In genomic region chr3:52296224-52296760, GRCm38 (mm10) we compare ENCODE assay signal across 31 mouse cellular contexts. TPM values are rescaled to one million over a fixed set of nuclear protein-coding genes. Genes with fewer than 3 reads are reported as not detected.
DNase-seq lines count a peak whose midpoint lies in the region; ATAC-seq lines count a peak whose summit lies in the region.
"Had no signal": no experiment of that assay in that cellular context is flagged by ENCODE, and none has a peak within 500 bp of the region (broad histone marks: within the 10 kb centered on the region; RNA-seq: fewer than 3 reads in every experiment).

No protein-coding gene starts in this region.

- H3K4me1 ChIP-seq in heart, embryonic 10.5 days, result peaks cover 42% of the 10 kb centered on the region
- peaks cover 76% of the 10 kb centered on the region for H3K4me1 ChIP-seq in limb, embryonic 10.5 days
- H3K4me1 ChIP-seq in liver, embryonic 11.5 days (replicated peaks; ENCODE audit: control insufficient read depth, insufficient read depth, low read length), result peaks cover 47% of the 10 kb centered on the region
- H3K4me1 ChIP-seq: forebrain, embryonic 15.5 days had no signal

- H3K4me2 ChIP-seq in liver, embryonic 11.5 days, result no peak overlapping the region
- H3K4me2 ChIP-seq: embryonic facial prominence, embryonic 13.5 days; forebrain, embryonic 12.5 days; forebrain, embryonic 15.5 days; heart, embryonic 12.5 days; heart, embryonic 15.5 days; hindbrain, embryonic 13.5 days had no signal

- H3K27ac ChIP-seq in heart, embryonic 10.5 days, result no peak overlapping the region
- H3K27ac ChIP-seq in limb, embryonic 10.5 days, result peak overlapping the region; percentile 75; the same call in 1 of the 2 replicates
- H3K27ac ChIP-seq in liver, embryonic 11.5 days (ENCODE audit: low read depth, low read length), result no peak overlapping the region
- H3K27ac ChIP-seq: embryonic facial prominence, embryonic 13.5 days; forebrain, embryonic 12.5 days; forebrain, embryonic 15.5 days; heart, adult 2 months; heart, embryonic 15.5 days; hindbrain, embryonic 10.5 days; hindbrain, embryonic 13.5 days; hindbrain, postnatal 0 days had no signal

- no peak overlapping the region for H3K4me3 ChIP-seq in heart, embryonic 10.5 days
- H3K4me3 ChIP-seq in limb, embryonic 10.5 days, result no peak overlapping the region
- no peak overlapping the region for H3K4me3 ChIP-seq in liver, embryonic 11.5 days (ENCODE audit: low read depth, low read length)
- H3K4me3 ChIP-seq: embryonic facial prominence, embryonic 13.5 days; erythroblast, embryonic 14.5 days; forebrain, embryonic 12.5 days; forebrain, embryonic 15.5 days; heart, adult 2 months; heart, embryonic 12.5 days; heart, embryonic 15.5 days; hindbrain, embryonic 10.5 days; hindbrain, embryonic 13.5 days had no signal

- H3K27me3 ChIP-seq in heart, embryonic 10.5 days (ENCODE audit: insufficient read depth, poor library complexity, severe bottlenecking), result no peaks in the 10 kb centered on the region
- no peaks in the 10 kb centered on the region for H3K27me3 ChIP-seq in limb, embryonic 10.5 days (ENCODE audit: low read depth, poor library complexity, severe bottlenecking)
- H3K27me3 ChIP-seq in liver, embryonic 11.5 days (replicated peaks; ENCODE audit: control insufficient read depth, insufficient read depth, low read length), result no peaks in the 10 kb centered on the region
- H3K27me3 ChIP-seq: embryonic facial prominence, embryonic 13.5 days; forebrain, embryonic 12.5 days; forebrain, embryonic 15.5 days; heart, embryonic 12.5 days; heart, embryonic 15.5 days; hindbrain, embryonic 13.5 days; Patski had no signal

- peak; percentile 81 for DNase-seq in heart, adult 11 months
- no peak for DNase-seq in heart, embryonic 10.5 days (ENCODE audit: low spot score)
- DNase-seq in 3T3-L1 (ENCODE audit: low read depth, low spot score), result peak; percentile 9
- DNase-seq in Muller cell, postnatal 12 days (ENCODE audit: inconsistent ontology term), result peak; percentile 63
- no peak for DNase-seq in limb, embryonic 10.5 days (ENCODE audit: low spot score)
- no peak for DNase-seq in left cerebral cortex, postnatal 14 days (ENCODE audit: low spot score in 2 of 2)
- no peak for DNase-seq in cerebellum, adult 9-11 months
- no peak for DNase-seq in liver, embryonic 11.5 days (ENCODE audit: low spot score)
- DNase-seq: adrenal gland, adult 2 months; adrenal gland, postnatal 14 days; cerebellum, adult 11-12 months; cerebellum, adult 8-10 months; cerebellum, postnatal 14 days; gastrocnemius, postnatal 10 days; heart, adult 2 months; heart, postnatal 10 days; heart, postnatal 36 days; kidney, adult 18-20 months had no signal

- 58% methylated on average over 7 of the region's 7 CpGs for WGBS in heart, embryonic 10.5 days
- 69% methylated on average over 7 of the region's 7 CpGs for WGBS in limb, embryonic 10.5 days
- 52% methylated on average over 7 of the region's 7 CpGs for WGBS in liver, embryonic 11.5 days

- intact Hi-C loops in left cerebral cortex, postnatal 14 days (cut with DNase I), result no loop called here

- no peak for ATAC-seq in liver, embryonic 11.5 days (replicated peaks; ENCODE audit: low FRiP score)
- ATAC-seq: CD4-positive, CD25-positive, alpha-beta regulatory T cell, adult 4 months; forebrain, embryonic 15.5 days; hindbrain, postnatal 0 days; inflammation-experienced regulatory T-cells, adult 6 months; intestine, embryonic 16.5 days; Patski had no signal

- no peaks in the 10 kb centered on the region for H3K9me3 ChIP-seq in heart, embryonic 10.5 days
- H3K9me3 ChIP-seq in limb, embryonic 10.5 days (replicated peaks), result no peaks in the 10 kb centered on the region
- H3K9me3 ChIP-seq in liver, embryonic 11.5 days (ENCODE audit: control insufficient read depth, low read length), result no peaks in the 10 kb centered on the region
- H3K9me3 ChIP-seq: embryonic facial prominence, embryonic 13.5 days; forebrain, embryonic 12.5 days; forebrain, embryonic 15.5 days; heart, embryonic 12.5 days; heart, embryonic 15.5 days; hindbrain, embryonic 10.5 days; hindbrain, embryonic 13.5 days had no signal

- H3K9ac ChIP-seq in liver, embryonic 11.5 days (ENCODE audit: low read depth, low read length), result no peak overlapping the region
- H3K9ac ChIP-seq: embryonic facial prominence, embryonic 13.5 days; forebrain, embryonic 12.5 days; forebrain, embryonic 15.5 days; heart, embryonic 12.5 days; heart, embryonic 15.5 days; hindbrain, embryonic 13.5 days had no signal

- no peaks in the 10 kb centered on the region for H3K36me3 ChIP-seq in heart, embryonic 10.5 days
- no peaks in the 10 kb centered on the region for H3K36me3 ChIP-seq in limb, embryonic 10.5 days
- no peaks in the 10 kb centered on the region for H3K36me3 ChIP-seq in liver, embryonic 11.5 days (ENCODE audit: control insufficient read depth, insufficient read depth, low read length)
- H3K36me3 ChIP-seq: embryonic facial prominence, embryonic 13.5 days; forebrain, embryonic 12.5 days; forebrain, embryonic 15.5 days; heart, embryonic 12.5 days; heart, embryonic 15.5 days; hindbrain, embryonic 10.5 days; hindbrain, embryonic 13.5 days had no signal

RNA-seq across cellular contexts. Expression of gene Foxo1, which starts 28.2 kb away (rescaled TPM):
- 4.8 and 5.3 TPM in 2 replicates for polyA plus RNA-seq in heart, embryonic 10.5 days (2016; fragmentation: Nextera tagmentation; extraction: Ambion mirVana)
- 3.5 and 4.6 TPM in 2 replicates for polyA plus RNA-seq in limb, embryonic 10.5 days (2016; fragmentation: Nextera tagmentation; extraction: Ambion mirVana)
- total RNA-seq in left cerebral cortex, postnatal 14 days (2021), result 10 to 100 TPM; 12.1 to 13.5 TPM
- polyA plus RNA-seq in liver, embryonic 11.5 days (2014; fragmentation: Nextera tagmentation; extraction: Ambion mirVana), result 3.6 TPM in 2 replicates

Comparison
In these comparisons a context has a peak if more than half of its experiments do, and no peak if none do; other contexts are left out.
1. DNase-seq: peak in heart, adult 11 months (single experiment), 3T3-L1 (single experiment) and Muller cell, postnatal 12 days (single experiment); none in heart, embryonic 10.5 days (single experiment), limb, embryonic 10.5 days (single experiment), left cerebral cortex, postnatal 14 days (0 of 2), cerebellum, adult 9-11 months (single experiment) and liver, embryonic 11.5 days (single experiment).